Mouse (Mus musculus): ENCODE measurements around the gene Rnf7.

DNA sequence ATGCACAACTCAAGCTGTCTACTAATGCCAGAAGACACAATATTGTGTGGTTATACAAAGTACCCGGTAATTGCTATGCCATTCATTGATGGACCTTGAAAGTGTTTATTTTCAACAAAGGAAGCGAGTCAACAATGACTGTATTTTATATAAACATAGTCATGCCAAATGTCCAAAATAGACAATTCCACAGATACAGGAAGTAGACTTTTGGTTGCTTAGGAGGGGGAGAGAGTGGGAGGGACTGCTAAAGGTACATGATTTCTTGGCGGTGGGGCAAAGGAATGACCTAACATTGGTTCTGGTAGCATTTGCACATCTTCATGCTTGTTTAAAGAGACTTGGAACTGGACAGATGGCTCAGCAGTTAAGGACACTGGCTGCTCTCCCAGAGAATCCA is 45.9 kb downstream of the Rnf7 start:
- no peak for TF ChIP-seq EP300 (optimal IDR thresholded peaks at IDR 0.05)
- no peak for TF ChIP-seq CTCF (IDR thresholded peaks at IDR 0.05; ENCODE audit: low read depth)
